Mouse (Mus musculus): ENCODE measurements around the gene Cfap97. TPM values are rescaled to one million over a fixed set of nuclear protein-coding genes. Genes with fewer than 3 reads are reported as not detected.

Cfap97 gene
- total and polyA plus RNA-seq, 3 experiments = 11.8 to 20.9 (median 14.4) TPM

DNA sequence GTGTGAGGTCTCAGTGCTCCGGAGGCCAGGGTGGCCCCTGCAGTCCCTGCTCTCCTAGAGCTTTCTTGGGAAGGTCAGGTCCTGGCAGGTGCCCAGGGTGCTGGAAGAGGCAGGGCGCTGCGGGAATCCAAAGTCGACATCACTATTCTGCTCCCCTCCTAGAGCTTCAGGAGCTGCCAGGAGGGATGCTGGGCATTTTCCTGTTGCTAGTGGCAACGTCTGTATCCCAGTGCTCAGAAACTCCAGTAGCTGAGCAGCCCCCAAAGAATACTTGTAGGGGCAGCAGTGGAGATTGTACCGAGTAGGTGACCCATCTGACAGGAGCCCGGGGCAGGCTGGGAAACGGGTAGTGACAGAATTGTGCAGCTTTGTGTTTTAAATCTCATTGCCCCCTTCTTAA is 81.2 kb downstream of the Cfap97 start:
- H3K4me1 ChIP-seq (ENCODE audit: control insufficient read depth in 1 of 2, insufficient read depth in 2 of 2) = no peaks in the 10 kb centered on the region; a peak in 1 of 4 replicates
- no peak overlapping the region for H3K27ac ChIP-seq (ENCODE audit: insufficient read depth, low read depth)
- DNase-seq (ENCODE audit: extremely low read depth) = no peak
- dilution Hi-C loops (cut with MboI; ENCODE audit: extremely low pct_ligation_motif_present, extremely low pct_unique_long_range_greater_than_20kb, low sequenced_read_pairs) = no loop called here
- in situ Hi-C loops (cut with MboI; ENCODE audit: low pct_ligation_motif_present, low pct_unique_long_range_greater_than_20kb, low sequenced_read_pairs) = no loop called here
- H3K9ac ChIP-seq (ENCODE audit: insufficient read depth, low read depth) = no peak overlapping the region
- TF ChIP-seq JUN (IDR thresholded peaks at IDR 0.05; ENCODE audit: insufficient read depth, low read depth, low read length) (no peak), ELF1 (IDR thresholded peaks at IDR 0.05; ENCODE audit: low read depth, low read length) (no peak), MAFK (IDR thresholded peaks at IDR 0.05; ENCODE audit: insufficient replicate concordance, low read length) (no peak), TCF12 (IDR thresholded peaks at IDR 0.05; ENCODE audit: low read depth, low read length) (no peak), IRF4 (IDR thresholded peaks at IDR 0.05; ENCODE audit: low read depth, low read length) (no peak)
- no peaks in the 10 kb centered on the region for H3K79me2 ChIP-seq (replicated peaks; ENCODE audit: control insufficient read depth, extremely low read depth, insufficient read depth, poor library complexity, severe bottlenecking)
- H3K4me2 ChIP-seq (ENCODE audit: insufficient read depth, low read depth, poor library complexity, severe bottlenecking) = no peak overlapping the region
- no peak overlapping the region for H3K4me3 ChIP-seq (replicated peaks in 1 of 3; ENCODE audit: low read depth in 2 of 3, low read length in 2 of 3, poor library complexity in 1 of 3)
- no peaks in the 10 kb centered on the region for H3K9me3 ChIP-seq (replicated peaks; ENCODE audit: low read length)
- H3K36me3 ChIP-seq (replicated peaks in 1 of 2; ENCODE audit: control insufficient read depth in 1 of 2, insufficient read depth in 1 of 2, low read length in 1 of 2) = no peaks in the 10 kb centered on the region
- H3K27me3 ChIP-seq (replicated peaks) = no peaks in the 10 kb centered on the region

DNA sequence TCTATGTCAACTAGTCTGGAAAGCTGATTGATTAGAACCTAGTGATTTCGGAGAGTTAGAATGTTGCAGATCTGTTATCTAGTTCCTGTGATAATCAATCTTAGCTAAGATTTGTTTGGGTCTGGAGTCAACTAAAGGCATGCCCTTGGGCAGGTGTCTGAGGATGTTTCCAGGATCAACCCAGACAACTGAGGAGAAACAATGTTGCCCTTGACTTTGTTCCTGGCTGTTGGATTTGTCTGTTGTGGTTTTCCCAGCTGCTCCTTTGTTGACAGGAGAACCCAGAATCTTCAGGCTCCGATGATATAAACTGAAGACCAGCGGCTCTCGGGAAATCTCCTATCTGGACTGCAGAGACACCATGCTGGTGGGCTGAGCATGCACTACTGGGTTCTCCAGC is 83.2 kb downstream of the Cfap97 start:
- Histone ChIP-seq H3K9ac (ENCODE audit: insufficient read depth, low read depth) (no peak overlapping the region), H3K27me3 (replicated peaks) (no peaks in the 10 kb centered on the region), H3K36me3 (replicated peaks in 1 of 2; ENCODE audit: control insufficient read depth in 1 of 2, insufficient read depth in 1 of 2, low read length in 1 of 2) (no peaks in the 10 kb centered on the region), H3K79me2 (replicated peaks; ENCODE audit: control insufficient read depth, extremely low read depth, insufficient read depth, poor library complexity, severe bottlenecking) (no peaks in the 10 kb centered on the region), H3K4me3 (replicated peaks in 1 of 3; ENCODE audit: low read depth in 2 of 3, low read length in 2 of 3, poor library complexity in 1 of 3) (no peak overlapping the region), H3K9me3 (replicated peaks; ENCODE audit: low read length) (no peaks in the 10 kb centered on the region), H3K27ac (ENCODE audit: insufficient read depth, low read depth) (no peak overlapping the region), H3K4me1 (ENCODE audit: control insufficient read depth in 1 of 2, insufficient read depth in 2 of 2) (no peaks in the 10 kb centered on the region; a peak in 1 of 4 replicates), H3K4me2 (ENCODE audit: insufficient read depth, low read depth, poor library complexity, severe bottlenecking) (no peak overlapping the region)
- no peak for TF ChIP-seq KAT2A (IDR thresholded peaks at IDR 0.05; ENCODE audit: insufficient replicate concordance, low read length)
- DNase-seq (ENCODE audit: extremely low read depth) = no peak
- dilution Hi-C loops (cut with MboI; ENCODE audit: extremely low pct_ligation_motif_present, extremely low pct_unique_long_range_greater_than_20kb, low sequenced_read_pairs) (no loop called here), in situ Hi-C loops (cut with MboI; ENCODE audit: low pct_ligation_motif_present, low pct_unique_long_range_greater_than_20kb, low sequenced_read_pairs) (no loop called here)

DNA sequence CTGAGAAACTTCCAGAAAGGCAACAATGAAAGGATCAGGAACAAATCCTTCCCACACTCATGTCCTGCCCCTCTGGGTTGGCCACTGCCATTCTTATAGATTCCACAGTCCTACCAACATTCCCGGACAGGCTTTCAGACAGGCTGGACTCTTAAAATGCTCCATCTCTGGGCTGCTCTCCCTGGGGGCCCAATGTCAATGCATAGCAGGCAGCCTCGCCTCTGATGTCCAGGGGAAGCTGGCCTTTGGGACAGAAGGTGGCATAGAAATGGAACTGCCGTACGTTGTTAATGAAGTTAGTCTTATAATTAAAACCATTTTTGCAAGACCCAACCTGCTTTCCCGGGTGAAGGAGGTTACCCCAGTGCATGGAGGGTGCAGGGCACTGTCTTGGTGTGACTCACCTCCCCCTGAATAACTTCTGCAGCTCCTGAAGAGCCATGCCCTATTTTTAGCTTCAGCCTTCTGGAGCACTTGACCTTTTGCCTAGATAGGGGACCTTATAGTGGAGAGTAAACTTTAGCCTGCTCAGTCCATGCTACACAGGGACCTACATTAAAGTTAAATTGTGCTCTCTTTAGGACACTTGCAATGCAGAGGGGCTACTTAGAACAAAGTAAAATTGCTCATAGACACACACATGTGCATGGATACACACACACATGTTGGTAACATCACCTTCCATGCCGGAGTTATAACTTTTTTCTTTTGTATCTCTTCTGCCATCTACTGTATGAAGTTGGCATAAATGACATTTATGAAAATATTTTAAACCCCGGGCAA is 85.1 kb downstream of the Cfap97 start:
- Histone ChIP-seq H3K4me2 (ENCODE audit: insufficient read depth, low read depth, poor library complexity, severe bottlenecking) (no peak overlapping the region), H3K9ac (ENCODE audit: insufficient read depth, low read depth) (no peak overlapping the region), H3K27me3 (replicated peaks) (no peaks in the 10 kb centered on the region), H3K4me3 (replicated peaks in 1 of 3; ENCODE audit: low read depth in 2 of 3, low read length in 2 of 3, poor library complexity in 1 of 3) (no peak overlapping the region), H3K36me3 (replicated peaks in 1 of 2; ENCODE audit: control insufficient read depth in 1 of 2, insufficient read depth in 1 of 2, low read length in 1 of 2) (no peaks in the 10 kb centered on the region), H3K27ac (ENCODE audit: insufficient read depth, low read depth) (no peak overlapping the region), H3K4me1 (ENCODE audit: control insufficient read depth in 1 of 2, insufficient read depth in 2 of 2) (peaks cover 0 to under 1% of the 10 kb centered on the region in 2 experiments; a peak in 1 of 4 replicates), H3K9me3 (replicated peaks; ENCODE audit: low read length) (no peaks in the 10 kb centered on the region), H3K79me2 (replicated peaks; ENCODE audit: control insufficient read depth, extremely low read depth, insufficient read depth, poor library complexity, severe bottlenecking) (no peaks in the 10 kb centered on the region)
- in situ Hi-C loops (cut with MboI; ENCODE audit: low pct_ligation_motif_present, low pct_unique_long_range_greater_than_20kb, low sequenced_read_pairs) (no loop called here), dilution Hi-C loops (cut with MboI; ENCODE audit: extremely low pct_ligation_motif_present, extremely low pct_unique_long_range_greater_than_20kb, low sequenced_read_pairs) (no loop called here)
- DNase-seq (ENCODE audit: extremely low read depth) = peak; percentile 18
- no peak for TF ChIP-seq JUND (conservative IDR thresholded peaks at IDR 0.05; ENCODE audit: low read depth, low read length)
- peak; percentile 46 for TF ChIP-seq SMC3 (IDR thresholded peaks at IDR 0.05; ENCODE audit: low read depth, low read length)
- no peak for TF ChIP-seq MAZ (IDR thresholded peaks at IDR 0.05; ENCODE audit: low read depth, low read length)
- no peak for TF ChIP-seq GABPA (IDR thresholded peaks at IDR 0.05; ENCODE audit: insufficient replicate concordance, low read depth, low read length)
- TF ChIP-seq NELFE (IDR thresholded peaks at IDR 0.05; ENCODE audit: low read depth, low read length) = no peak
- TF ChIP-seq RAD21 (IDR thresholded peaks at IDR 0.05; ENCODE audit: low read depth, low read length) = peak; percentile 66
- no peak for TF ChIP-seq MEF2A (IDR thresholded peaks at IDR 0.05; ENCODE audit: borderline replicate concordance, low read depth, low read length)
- TF ChIP-seq CHD1 (IDR thresholded peaks at IDR 0.05; ENCODE audit: low read depth, low read length) = no peak
- TF ChIP-seq USF1 (IDR thresholded peaks at IDR 0.05; ENCODE audit: low read depth, low read length) = no peak
- no peak for TF ChIP-seq ELF1 (IDR thresholded peaks at IDR 0.05; ENCODE audit: low read depth, low read length)
- TF ChIP-seq SIN3A (IDR thresholded peaks at IDR 0.05; ENCODE audit: low read length) = no peak
- TF ChIP-seq ZMIZ1 (IDR thresholded peaks at IDR 0.05; ENCODE audit: low read depth, low read length) = no peak
- no peak for TF ChIP-seq TCF12 (IDR thresholded peaks at IDR 0.05; ENCODE audit: low read depth, low read length)
- TF ChIP-seq USF2 (conservative IDR thresholded peaks at IDR 0.05; ENCODE audit: low read depth, low read length) = no peak
- TF ChIP-seq MAFK (IDR thresholded peaks at IDR 0.05; ENCODE audit: insufficient replicate concordance, low read length) = no peak
- peak; percentile 53; the same call in 1 of the 2 replicates for TF ChIP-seq MYC (IDR thresholded peaks at IDR 0.05; ENCODE audit: low read depth, low read length)
- TF ChIP-seq MXI1 (IDR thresholded peaks at IDR 0.05; ENCODE audit: low read depth, low read length) = no peak
- TF ChIP-seq KAT2A (IDR thresholded peaks at IDR 0.05; ENCODE audit: insufficient replicate concordance, low read length) = no peak
- no peak for TF ChIP-seq ETS1 (conservative IDR thresholded peaks at IDR 0.05; ENCODE audit: low read depth, low read length)
- TF ChIP-seq ZC3H11A (IDR thresholded peaks at IDR 0.05; ENCODE audit: low read depth, low read length) = no peak
- peak in 1 of 2 experiments; percentile 69; a peak in 2 of 4 replicates for TF ChIP-seq CTCF (conservative IDR thresholded peaks at IDR 0.05 in 1 of 2, IDR thresholded peaks at IDR 0.05 in 1 of 2; ENCODE audit: low read depth in 2 of 2, low read length in 2 of 2)
- no peak for TF ChIP-seq TBP (conservative IDR thresholded peaks at IDR 0.05; ENCODE audit: low read depth, low read length)
